Mouse (Mus musculus) hindbrain, embryonic 14.5 days (tissue): ENCODE measurements at regions not wholly inside any gene's neighbourhood (a gene's known extent, or its start where the extent isn't known, plus 50 kb on each side); places are given as distances from the start of the nearest gene placed in this dataset.

ENCODE experiments used
- ATAC-seq: fragments of 200-750 bp; cut with Nextera tagmentation; 2 replicates; pipeline ENCODE4 v1.8.0; 2017; ENCODE audit warnings: moderate number of reproducible peaks, mild to moderate bottlenecking, moderate TSS enrichment, moderate library complexity; ENCODE audit not compliant: low FRiP score
- DNase-seq: peaks from one replicate; pipeline ENCODE4 v3.0.0-alpha.2; 2015; ENCODE audit warnings: low spot score
- H3K27ac ChIP-seq: fragments of 300-500 bp; sonication (generic); 2 replicates; pipeline ENCODE4 v1.5.1; 2014; ENCODE audit warnings: mild to moderate bottlenecking, moderate library complexity
- H3K27me3 ChIP-seq: fragments of 300-500 bp; sonication (generic); 2 replicates; pipeline ENCODE4 v1.6.1; 2014; ENCODE audit warnings: mild to moderate bottlenecking, low read length, mixed read lengths; ENCODE audit not compliant: control insufficient read depth, insufficient read depth
- H3K36me3 ChIP-seq: fragments of 300-500 bp; sonication (generic); replicated peaks from 2 replicates; pipeline ENCODE4 v1.6.1; 2014; ENCODE audit not compliant: control insufficient read depth, insufficient read depth
- H3K4me1 ChIP-seq: fragments of 300-500 bp; sonication (generic); replicated peaks from 2 replicates; pipeline ENCODE4 v1.6.1; 2014; ENCODE audit warnings: antibody characterized with exemption, low read length, mixed read lengths; ENCODE audit not compliant: control insufficient read depth, insufficient read depth
- H3K4me2 ChIP-seq: fragments of 300-500 bp; sonication (generic); replicated peaks from 2 replicates; pipeline ENCODE4 v1.6.1; 2014; ENCODE audit warnings: mild to moderate bottlenecking, moderate library complexity
- H3K4me3 ChIP-seq: fragments of 300-500 bp; sonication (generic); replicated peaks from 2 replicates; pipeline ENCODE4 v1.5.1; 2014; ENCODE audit warnings: mild to moderate bottlenecking, low read length
- H3K9ac ChIP-seq: fragments of 300-500 bp; sonication (generic); 2 replicates; pipeline ENCODE4 v1.6.1; 2014
- H3K9me3 ChIP-seq: fragments of 300-500 bp; sonication (generic); 2 replicates; pipeline ENCODE4 v1.6.1; 2016; ENCODE audit warnings: low read length; ENCODE audit not compliant: control insufficient read depth
- WGBS: fragments of 180-500 bp; shearing (Covaris S2); extraction: QIAGEN DNeasy Blood & Tissue Kit; methylation state at CpG from one replicate; pipeline ENCODE4 v1.1.7; 2014; 5-methylcytosine and 5-hydroxymethylcytosine counted together

GRCm38 (mm10) chr2:115293020-115293419, 288.5 kb upstream of the BC052040 start:
- H3K36me3 ChIP-seq: no peaks in the 10 kb centered on the region
- H3K27me3 ChIP-seq: no peaks in the 10 kb centered on the region
- no peak overlapping the region for H3K27ac ChIP-seq
- H3K4me2 ChIP-seq: no peak overlapping the region
- H3K9ac ChIP-seq: no peak overlapping the region
- no peak overlapping the region for H3K4me3 ChIP-seq
- no peak for DNase-seq
- no peak for ATAC-seq
- no peaks in the 10 kb centered on the region for H3K9me3 ChIP-seq
- H3K4me1 ChIP-seq: no peaks in the 10 kb centered on the region
- 92% methylated on average over 2 of the region's 2 CpGs for WGBS

GRCm38 (mm10) chr2:115297463-115297862, 284.1 kb upstream of the BC052040 start:
- Histone ChIP-seq H3K36me3 (no peaks in the 10 kb centered on the region), H3K4me2 (no peak overlapping the region), H3K27me3 (no peaks in the 10 kb centered on the region), H3K4me3 (no peak overlapping the region), H3K9me3 (no peaks in the 10 kb centered on the region), H3K27ac (no peak overlapping the region), H3K9ac (no peak overlapping the region), H3K4me1 (no peaks in the 10 kb centered on the region)
- DNase-seq (no peak), ATAC-seq (no peak)
- 69% methylated on average over 6 of the region's 6 CpGs for WGBS

- ATAC-seq (no peak), DNase-seq (no peak)
- Histone ChIP-seq H3K27ac (no peak overlapping the region), H3K36me3 (no peaks in the 10 kb centered on the region), H3K4me3 (no peak overlapping the region), H3K9ac (no peak overlapping the region), H3K4me1 (no peaks in the 10 kb centered on the region), H3K4me2 (no peak overlapping the region), H3K27me3 (no peaks in the 10 kb centered on the region), H3K9me3 (no peaks in the 10 kb centered on the region)
- WGBS: 85% methylated on average over 4 of the region's 4 CpGs
Observed at GRCm38 (mm10) chr2:115307248-115307647, 274.3 kb upstream of the BC052040 start.

GRCm38 (mm10) chr2:115309856-115310631, 271.5 kb upstream of the BC052040 start:
- no peaks in the 10 kb centered on the region for H3K4me1 ChIP-seq
- no peak overlapping the region for H3K4me3 ChIP-seq
- no peak overlapping the region for H3K27ac ChIP-seq
- no peaks in the 10 kb centered on the region for H3K36me3 ChIP-seq
- H3K27me3 ChIP-seq: no peaks in the 10 kb centered on the region
- no peak for DNase-seq
- no peak overlapping the region for H3K9ac ChIP-seq
- ATAC-seq: no peak
- no peaks in the 10 kb centered on the region; the same call in 1 of the 2 replicates for H3K9me3 ChIP-seq
- WGBS: 17% methylated on average over 4 of the region's 4 CpGs
- no peak overlapping the region for H3K4me2 ChIP-seq

- no peak for DNase-seq
- Histone ChIP-seq H3K4me1 (no peaks in the 10 kb centered on the region), H3K4me3 (no peak overlapping the region), H3K36me3 (no peaks in the 10 kb centered on the region), H3K4me2 (no peak overlapping the region), H3K27ac (no peak overlapping the region), H3K9ac (no peak overlapping the region), H3K27me3 (no peaks in the 10 kb centered on the region), H3K9me3 (no peaks in the 10 kb centered on the region; the same call in 1 of the 2 replicates)
- WGBS: 90% methylated on average over 3 of the region's 3 CpGs
- ATAC-seq: no peak
Observed at GRCm38 (mm10) chr2:115318551-115318950, 263.0 kb upstream of the BC052040 start.

GRCm38 (mm10) chr2:115322582-115322981, 258.9 kb upstream of the BC052040 start:
- Histone ChIP-seq H3K9ac (no peak overlapping the region), H3K4me2 (no peak overlapping the region), H3K9me3 (no peaks in the 10 kb centered on the region), H3K27me3 (no peaks in the 10 kb centered on the region), H3K4me1 (no peaks in the 10 kb centered on the region), H3K27ac (no peak overlapping the region), H3K36me3 (no peaks in the 10 kb centered on the region), H3K4me3 (no peak overlapping the region)
- 31% methylated on average over 5 of the region's 5 CpGs for WGBS
- ATAC-seq: no peak
- no peak for DNase-seq

GRCm38 (mm10) chr2:115326526-115326925, 255.0 kb upstream of the BC052040 start:
- Histone ChIP-seq H3K36me3 (no peaks in the 10 kb centered on the region), H3K4me2 (no peak overlapping the region), H3K27ac (no peak overlapping the region), H3K4me1 (no peaks in the 10 kb centered on the region), H3K9ac (no peak overlapping the region), H3K4me3 (no peak overlapping the region), H3K9me3 (no peaks in the 10 kb centered on the region), H3K27me3 (no peaks in the 10 kb centered on the region)
- ATAC-seq (no peak), DNase-seq (no peak)
- 78% methylated on average over 2 of the region's 2 CpGs for WGBS

GRCm38 (mm10) chr2:115338178-115338577, 243.3 kb upstream of the BC052040 start:
- Histone ChIP-seq H3K27me3 (no peaks in the 10 kb centered on the region), H3K4me1 (no peaks in the 10 kb centered on the region), H3K36me3 (no peaks in the 10 kb centered on the region), H3K9ac (no peak overlapping the region), H3K4me2 (no peak overlapping the region), H3K27ac (no peak overlapping the region), H3K9me3 (no peaks in the 10 kb centered on the region), H3K4me3 (no peak overlapping the region)
- WGBS: 38% methylated on average over 7 of the region's 7 CpGs
- DNase-seq (no peak), ATAC-seq (no peak)

GRCm38 (mm10) chr2:115339034-115339433, 242.5 kb upstream of the BC052040 start:
- Histone ChIP-seq H3K4me3 (no peak overlapping the region), H3K9ac (no peak overlapping the region), H3K36me3 (no peaks in the 10 kb centered on the region), H3K27ac (no peak overlapping the region), H3K4me1 (no peaks in the 10 kb centered on the region), H3K9me3 (no peaks in the 10 kb centered on the region), H3K4me2 (no peak overlapping the region), H3K27me3 (no peaks in the 10 kb centered on the region)
- ATAC-seq (no peak), DNase-seq (no peak)
- 76% methylated on average over 4 of the region's 4 CpGs for WGBS

- no peak overlapping the region for H3K9ac ChIP-seq
- 84% methylated on average over 14 of the region's 14 CpGs for WGBS
- H3K4me3 ChIP-seq: no peak overlapping the region
- ATAC-seq (no peak), DNase-seq (no peak)
- no peak overlapping the region for H3K4me2 ChIP-seq
- no peaks in the 10 kb centered on the region for H3K9me3 ChIP-seq
- H3K4me1 ChIP-seq: no peaks in the 10 kb centered on the region
- H3K27ac ChIP-seq: no peak overlapping the region
- no peaks in the 10 kb centered on the region for H3K27me3 ChIP-seq
- H3K36me3 ChIP-seq: no peaks in the 10 kb centered on the region
Observed at GRCm38 (mm10) chr2:115342360-115342759, 239.2 kb upstream of the BC052040 start.
